8 mouse cellular contexts compared by ENCODE assay signal in the genomic region with DNA sequence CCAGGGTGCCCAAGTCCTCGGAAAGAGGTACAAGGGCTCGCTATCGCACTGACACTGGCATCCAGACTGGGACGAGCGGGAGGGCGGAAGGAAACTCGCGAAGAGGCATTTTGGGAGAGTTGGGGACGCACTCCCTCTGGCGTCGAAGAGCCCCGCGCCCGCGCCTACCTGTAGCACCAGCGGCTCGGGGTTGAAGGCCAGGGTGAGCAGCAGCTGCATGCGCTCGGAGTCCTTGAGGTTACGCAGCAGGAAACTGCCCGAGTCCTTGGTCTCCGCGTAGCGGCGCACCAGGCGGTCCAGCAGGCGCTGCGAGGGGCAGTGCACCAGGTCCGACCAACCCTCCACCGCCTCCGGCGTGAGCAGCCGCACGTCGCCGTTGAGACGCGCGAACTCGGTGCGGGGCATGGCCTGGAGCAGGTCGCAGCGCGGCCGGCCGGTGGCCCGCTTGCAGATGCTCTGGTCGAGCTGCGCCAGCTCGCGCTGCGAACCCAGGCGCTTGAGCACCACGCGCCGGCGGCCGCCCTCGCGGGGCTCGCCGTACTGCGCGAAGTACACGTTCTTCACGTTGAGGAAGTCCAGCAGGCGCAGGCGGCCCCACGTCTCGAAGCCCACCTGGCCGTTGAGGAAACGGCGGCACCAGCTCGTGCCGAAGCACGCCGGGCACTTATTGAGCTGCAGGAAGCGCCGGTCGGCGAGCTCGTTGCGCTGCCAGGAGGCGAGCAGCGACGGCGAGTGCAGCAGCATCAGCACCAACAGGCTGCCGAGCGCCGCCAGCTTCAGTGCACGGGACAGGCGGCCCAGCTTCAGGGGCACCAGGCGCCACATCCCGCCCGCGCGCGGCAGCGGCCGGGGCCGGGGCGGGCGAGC. TPM values are rescaled to one million over a fixed set of nuclear protein-coding genes. Genes with fewer than 3 reads are reported as not detected.
DNase-seq lines count a peak whose midpoint lies in the region; ATAC-seq and TF ChIP-seq lines count a peak whose summit lies in the region.

No protein-coding gene starts in this region.

- H3K4me3 ChIP-seq in erythroblast, embryonic 14.5 days (replicated peaks): peak overlapping the region; percentile 94
- H3K4me3 ChIP-seq in heart, embryonic 12.5 days: peak overlapping the region; percentile 73
- H3K4me3 ChIP-seq in kidney, postnatal 0 days (replicated peaks; ENCODE audit: low read depth, low read length): peak overlapping the region; percentile 69
- peak overlapping the region; percentile 85 for H3K4me3 ChIP-seq in liver, embryonic 13.5 days (replicated peaks)
- peak overlapping the region; percentile 77 for H3K4me3 ChIP-seq in stomach, embryonic 14.5 days (ENCODE audit: low read depth, low read length)

- peak; percentile 91 for DNase-seq in A20 (ENCODE audit: low read depth, low spot score)
- peak; percentile 82 for DNase-seq in brain, adult 2 months (ENCODE audit: low read depth, low spot score)
- peak; percentile 82 for DNase-seq in kidney, postnatal 0 days (ENCODE audit: low spot score)
- DNase-seq in liver, embryonic 13.5 days: peak; percentile 63
- peak; percentile 62 to 68 for DNase-seq in natural killer cell, adult 2 months (ENCODE audit: low spot score in 2 of 2)

- peak overlapping the region; percentile 82 for H3K4me2 ChIP-seq in heart, embryonic 12.5 days
- H3K4me2 ChIP-seq in kidney, postnatal 0 days (ENCODE audit: low read length): peak overlapping the region; percentile 88
- H3K4me2 ChIP-seq in liver, embryonic 13.5 days: peak overlapping the region; percentile 95
- H3K4me2 ChIP-seq in stomach, embryonic 14.5 days (replicated peaks; ENCODE audit: low read depth, low read length): peak overlapping the region; percentile 66

- H3K27ac ChIP-seq in heart, embryonic 12.5 days (ENCODE audit: poor library complexity, severe bottlenecking): peak overlapping the region; percentile 98
- H3K27ac ChIP-seq in kidney, postnatal 0 days: peak overlapping the region; percentile 94
- H3K27ac ChIP-seq in liver, embryonic 13.5 days: peak overlapping the region; percentile 91
- H3K27ac ChIP-seq in stomach, embryonic 14.5 days (ENCODE audit: low read length): peak overlapping the region; percentile 93

- H3K4me1 ChIP-seq in erythroblast, embryonic 14.5 days (ENCODE audit: control insufficient read depth): peaks cover 59% of the 10 kb centered on the region
- H3K4me1 ChIP-seq in heart, embryonic 12.5 days (replicated peaks): peaks cover 11% of the 10 kb centered on the region
- 0 out of 2 replicates have a peak, but pooled peaks cover 4% of the 10 kb centered on the region for H3K4me1 ChIP-seq in kidney, postnatal 0 days (replicated peaks; ENCODE audit: insufficient read depth, low read length)
- H3K4me1 ChIP-seq in liver, embryonic 13.5 days (replicated peaks): peaks cover 68% of the 10 kb centered on the region
- peaks cover 8% of the 10 kb centered on the region; the same call in 1 of the 2 replicates for H3K4me1 ChIP-seq in stomach, embryonic 14.5 days (ENCODE audit: control insufficient read depth, insufficient read depth, low read length)

- no peaks in the 10 kb centered on the region for H3K9me3 ChIP-seq in erythroblast, embryonic 14.5 days (ENCODE audit: control insufficient read depth, low read length)
- no peaks in the 10 kb centered on the region for H3K9me3 ChIP-seq in heart, embryonic 12.5 days (replicated peaks)
- H3K9me3 ChIP-seq in kidney, postnatal 0 days (replicated peaks; ENCODE audit: low read length): no peaks in the 10 kb centered on the region
- no peaks in the 10 kb centered on the region for H3K9me3 ChIP-seq in liver, embryonic 13.5 days (replicated peaks)
- no peaks in the 10 kb centered on the region for H3K9me3 ChIP-seq in stomach, embryonic 14.5 days (ENCODE audit: control insufficient read depth, low read depth, low read length)

- H3K27me3 ChIP-seq in erythroblast, embryonic 14.5 days (ENCODE audit: control insufficient read depth): no peaks in the 10 kb centered on the region
- H3K27me3 ChIP-seq in heart, embryonic 12.5 days (replicated peaks): no peaks in the 10 kb centered on the region
- no peaks in the 10 kb centered on the region for H3K27me3 ChIP-seq in kidney, postnatal 0 days (ENCODE audit: insufficient read depth, low read length)
- no peaks in the 10 kb centered on the region for H3K27me3 ChIP-seq in liver, embryonic 13.5 days
- H3K27me3 ChIP-seq in stomach, embryonic 14.5 days (ENCODE audit: control insufficient read depth, insufficient read depth, low read length): no peaks in the 10 kb centered on the region

- peak; percentile 41 for ATAC-seq in heart, embryonic 12.5 days (ENCODE audit: insufficient number of reproducible peaks, low FRiP score)
- peak; percentile 34 for ATAC-seq in kidney, postnatal 0 days (replicated peaks; ENCODE audit: low FRiP score, low read depth)
- ATAC-seq in liver, embryonic 13.5 days (ENCODE audit: low read depth): peak; percentile 45
- peak; percentile 39 for ATAC-seq in stomach, embryonic 14.5 days (ENCODE audit: insufficient number of reproducible peaks, insufficient read depth, low FRiP score, low read depth)

- peak overlapping the region; percentile 87 for H3K9ac ChIP-seq in heart, embryonic 12.5 days
- peak overlapping the region; percentile 72 for H3K9ac ChIP-seq in kidney, postnatal 0 days (ENCODE audit: low read depth, low read length)
- H3K9ac ChIP-seq in liver, embryonic 13.5 days: peak overlapping the region; percentile 91
- peak overlapping the region; percentile 74 for H3K9ac ChIP-seq in stomach, embryonic 14.5 days (replicated peaks; ENCODE audit: low read depth, low read length)

- TF ChIP-seq CTCF in kidney, postnatal 0 days (IDR thresholded peaks at IDR 0.05; ENCODE audit: low read depth): peak; percentile 58

- under 1% methylated on average over 103 of the region's 103 CpGs for WGBS in heart, embryonic 12.5 days
- WGBS in kidney, postnatal 0 days: under 1% methylated on average over 102 of the region's 103 CpGs
- under 1% methylated on average over 103 of the region's 103 CpGs for WGBS in liver, embryonic 13.5 days (ENCODE audit: insufficient replicate concordance)
- under 1% methylated on average over 100 of the region's 103 CpGs for WGBS in stomach, embryonic 14.5 days

- H3K36me3 ChIP-seq in erythroblast, embryonic 14.5 days (ENCODE audit: control insufficient read depth): no peaks in the 10 kb centered on the region
- no peaks in the 10 kb centered on the region for H3K36me3 ChIP-seq in heart, embryonic 12.5 days
- no peaks in the 10 kb centered on the region for H3K36me3 ChIP-seq in kidney, postnatal 0 days (ENCODE audit: insufficient read depth, low read length)
- no peaks in the 10 kb centered on the region for H3K36me3 ChIP-seq in liver, embryonic 13.5 days
- H3K36me3 ChIP-seq in stomach, embryonic 14.5 days (ENCODE audit: control insufficient read depth, insufficient read depth, low read length): no peaks in the 10 kb centered on the region

RNA-seq across cellular contexts. Expression of gene 1190002N15Rik, which starts 0.6 kb away (rescaled TPM):
- 0.14 and 0.19 TPM in 2 replicates for polyA plus RNA-seq in erythroblast, embryonic 14.5 days (2012)
- polyA plus RNA-seq in heart, embryonic 12.5 days (2016; fragmentation: Nextera tagmentation; extraction: Ambion mirVana): 62.6 and 63.3 TPM in 2 replicates
- 16.3 and 22.3 TPM in 2 replicates for polyA plus RNA-seq in kidney, postnatal 0 days (2015; fragmentation: Nextera tagmentation; extraction: Ambion mirVana)
- polyA plus RNA-seq in liver, embryonic 13.5 days (2015; fragmentation: Nextera tagmentation; extraction: Ambion mirVana): 4.2 and 4.4 TPM in 2 replicates
- polyA plus RNA-seq in stomach, embryonic 14.5 days (2014; fragmentation: Nextera tagmentation; extraction: Ambion mirVana): 12.4 and 14.2 TPM in 2 replicates

Comparison
In these comparisons a context has a peak if more than half of its experiments do, and no peak if none do; other contexts are left out.
1. Peak in every context shown above with its lines: DNase-seq, ATAC-seq, H3K4me3 ChIP-seq and H3K27ac ChIP-seq.